Mouse (Mus musculus) cerebellum, postnatal 14 days (tissue): ENCODE results near the gene Spocd1.

ENCODE experiments used
- DNase-seq, 2 experiments: peaks; one replicate each; pipeline ENCODE4 v3.0.0; 2021; ENCODE audit warnings: mixed read lengths in 2 of 2

Gene Spocd1

DNA sequence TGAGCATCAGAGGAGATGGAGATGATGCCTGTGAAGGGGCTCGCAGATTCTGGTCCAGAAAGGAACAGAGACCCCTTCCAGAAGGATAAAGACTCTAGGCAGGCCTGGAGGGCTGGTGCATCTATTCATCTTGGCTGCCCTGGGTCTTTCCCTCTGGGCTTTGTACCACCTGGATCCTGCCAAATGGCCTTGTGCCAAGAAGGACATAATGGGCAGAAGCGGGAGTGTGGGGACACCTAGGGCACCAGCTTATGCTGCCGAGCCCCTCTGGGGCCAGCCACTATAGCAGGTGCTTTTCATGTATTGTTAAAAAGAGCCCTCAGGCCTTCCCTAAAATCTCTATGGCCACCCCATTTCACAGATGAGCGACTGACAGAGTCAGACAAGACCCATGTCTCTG, 49.2 kb downstream of the Spocd1 start:
- peak; percentile 70 to 80 for DNase-seq

- DNase-seq = no peak
These were observed 49.9 kb downstream of the Spocd1 start for GRCm38 (mm10) chr4:129978930-129979329.

GRCm38 (mm10) chr4:129981657-129982056, 52.6 kb downstream of the Spocd1 start:
- DNase-seq = no peak

- DNase-seq = no peak
These were observed 54.0 kb downstream of the Spocd1 start for GRCm38 (mm10) chr4:129983046-129983445.

DNA sequence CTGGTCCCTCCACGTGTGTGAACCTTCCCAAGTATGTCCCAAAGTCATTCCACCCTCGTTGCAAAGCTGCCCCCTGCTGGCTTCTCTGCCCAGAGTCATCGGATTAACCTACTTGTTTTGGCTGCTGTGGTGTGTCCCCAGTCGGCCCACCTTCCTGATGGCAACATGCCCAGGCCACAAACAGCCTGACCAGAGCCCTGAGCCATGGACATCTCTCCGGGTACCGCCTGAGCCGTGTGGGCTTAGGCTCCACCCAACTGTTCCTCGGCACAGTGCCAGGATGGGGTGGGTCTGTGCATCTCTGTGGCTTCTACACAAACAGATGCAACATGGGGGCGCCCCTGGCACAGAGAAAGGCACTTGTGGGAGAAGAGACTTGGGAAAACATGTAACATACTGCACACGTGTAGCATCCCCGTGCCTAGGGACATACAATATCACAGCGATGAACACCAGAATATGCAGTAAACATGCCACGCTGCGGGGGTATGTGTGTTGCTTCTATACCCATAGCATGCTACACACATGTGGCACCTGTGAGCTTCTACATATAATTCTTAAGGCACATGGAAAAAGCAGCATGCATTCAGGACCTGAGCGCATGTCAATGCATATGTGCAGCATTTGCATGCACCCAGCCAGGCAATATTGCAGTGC, 54.8 kb downstream of the Spocd1 start:
- DNase-seq = peak; percentile 90 to 93

- DNase-seq = peak; percentile 67 to 71
These were observed 55.5 kb downstream of the Spocd1 start, which contains the start of gene Adgrb2 for GRCm38 (mm10) chr4:129984421-129985061. Adgrb2 (plus strand) TSS chr4:129984870.

GRCm38 (mm10) chr4:129985161-129985670, 56.2 kb downstream of the Spocd1 start:
- DNase-seq = peak; percentile 62 to 74

- peak; percentile 93 to 96 for DNase-seq
These were observed 56.8 kb downstream of the Spocd1 start for GRCm38 (mm10) chr4:129985671-129986441.

DNA sequence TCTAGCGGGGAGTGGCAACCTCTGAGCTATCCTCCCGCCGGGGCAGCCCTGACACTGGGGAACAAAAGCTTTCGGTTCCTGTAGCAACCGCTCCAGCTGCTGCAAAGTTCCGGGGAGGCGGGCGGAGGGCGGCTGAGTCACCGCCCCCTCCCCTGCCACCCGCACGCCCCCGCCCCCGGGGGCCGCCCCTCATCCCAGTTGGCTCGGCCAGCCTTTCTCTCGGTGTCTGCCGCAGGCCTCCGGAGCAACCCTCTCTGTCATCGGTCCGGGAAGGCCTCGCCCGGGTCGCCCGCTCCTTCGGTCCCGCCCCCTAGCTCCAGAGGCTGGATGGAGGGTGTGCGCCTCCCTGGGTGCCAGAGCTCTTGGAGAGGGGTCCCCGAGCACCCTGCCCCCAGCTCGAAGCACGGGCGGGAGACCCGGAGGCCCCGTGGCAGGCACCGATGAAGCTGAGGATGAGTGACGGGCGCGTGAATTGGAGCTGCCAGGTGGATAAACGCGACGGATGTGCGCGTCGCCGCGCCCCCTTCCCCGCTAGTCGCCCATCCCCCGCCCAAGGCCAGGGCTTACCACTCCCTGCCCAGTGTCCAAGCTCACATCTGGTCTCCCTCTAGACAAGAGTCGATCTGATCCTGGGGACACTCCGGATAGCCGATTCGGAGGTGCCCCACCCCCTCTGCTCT, 58.9 kb downstream of the Spocd1 start:
- peak in 1 of 2 experiments; percentile 45 for DNase-seq

- DNase-seq = no peak
These were observed 60.9 kb downstream of the Spocd1 start for GRCm38 (mm10) chr4:129989925-129990324.

DNA sequence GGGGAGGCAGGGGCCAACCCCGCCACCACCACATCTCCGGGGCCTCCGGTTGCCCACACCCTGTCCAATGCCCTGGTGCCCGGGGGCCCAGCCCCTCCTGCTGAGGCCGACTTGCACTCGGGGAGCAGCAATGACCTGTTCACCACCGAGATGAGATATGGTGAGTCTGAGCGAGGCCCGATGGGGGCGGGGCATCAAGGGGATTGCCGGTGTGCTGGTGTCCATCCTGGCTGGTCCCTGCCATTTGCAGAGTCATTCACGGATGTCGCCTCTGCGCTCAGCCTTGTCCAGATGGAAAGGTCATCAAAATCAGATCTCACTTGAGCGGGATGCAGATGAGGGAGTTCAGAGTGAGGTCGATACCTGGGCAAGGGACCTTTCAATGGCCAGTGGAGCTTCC, 63.7 kb downstream of the Spocd1 start:
- DNase-seq = peak; percentile 50 to 57

GRCm38 (mm10) chr4:129993213-129993612, 64.2 kb downstream of the Spocd1 start:
- DNase-seq = peak; percentile 77 to 79

DNA sequence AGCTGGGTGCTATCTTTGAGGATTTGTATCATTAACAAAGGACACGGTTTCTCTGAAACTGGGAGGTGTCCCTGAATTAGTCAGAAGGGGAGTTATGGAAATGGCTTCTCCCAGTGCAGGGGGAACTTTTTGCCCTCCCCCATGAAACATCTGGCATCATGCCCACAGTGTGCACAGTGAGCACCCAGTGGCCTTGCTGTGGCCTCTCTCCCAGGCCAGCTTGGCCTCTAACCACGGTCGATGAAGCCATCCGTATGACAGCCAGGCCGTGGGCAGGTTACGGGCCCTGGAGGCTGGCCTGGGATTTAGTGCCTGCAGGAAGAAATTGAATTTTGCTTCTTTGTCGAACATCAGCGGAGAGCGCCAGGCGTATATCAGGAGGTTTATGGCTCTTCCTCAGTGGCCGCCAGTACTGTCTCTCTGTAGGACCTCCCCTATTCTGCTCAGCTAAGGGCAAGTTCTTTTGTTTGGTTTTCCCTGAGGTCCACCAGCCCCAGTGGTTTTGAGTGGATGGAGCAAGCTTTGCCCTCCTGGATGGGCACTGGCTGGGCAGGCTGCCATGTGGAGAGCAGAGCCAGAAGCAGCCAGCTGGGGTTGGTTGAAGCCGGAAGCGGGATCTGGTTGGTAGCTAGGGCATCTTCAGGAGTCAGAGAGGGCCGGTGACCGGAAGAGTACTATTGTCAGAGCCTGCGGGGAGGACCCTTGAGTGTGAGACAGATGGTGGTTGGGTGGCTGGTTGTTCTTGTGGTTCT, 65.1 kb downstream of the Spocd1 start:
- DNase-seq = peak; percentile 73 to 83

DNA sequence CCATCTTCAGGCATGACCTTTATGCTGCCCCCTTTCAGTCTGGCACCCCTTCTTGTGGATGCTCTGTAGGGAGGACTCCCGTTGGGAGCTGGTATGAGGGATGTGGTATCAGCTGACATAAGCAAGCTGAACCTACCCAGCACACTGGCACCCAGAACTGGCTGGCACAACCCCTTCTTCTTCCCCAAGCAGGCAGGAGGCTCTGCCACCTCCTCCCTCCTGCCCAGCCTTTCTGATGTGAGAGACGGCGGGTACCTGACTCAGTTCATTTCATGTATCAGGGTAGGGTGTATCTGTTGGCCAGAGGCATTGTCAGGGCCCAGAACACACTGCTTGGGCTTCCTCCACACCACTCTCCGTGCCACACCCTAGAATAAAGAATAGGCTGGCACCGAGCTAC, 65.7 kb downstream of the Spocd1 start:
- DNase-seq = no peak

DNA sequence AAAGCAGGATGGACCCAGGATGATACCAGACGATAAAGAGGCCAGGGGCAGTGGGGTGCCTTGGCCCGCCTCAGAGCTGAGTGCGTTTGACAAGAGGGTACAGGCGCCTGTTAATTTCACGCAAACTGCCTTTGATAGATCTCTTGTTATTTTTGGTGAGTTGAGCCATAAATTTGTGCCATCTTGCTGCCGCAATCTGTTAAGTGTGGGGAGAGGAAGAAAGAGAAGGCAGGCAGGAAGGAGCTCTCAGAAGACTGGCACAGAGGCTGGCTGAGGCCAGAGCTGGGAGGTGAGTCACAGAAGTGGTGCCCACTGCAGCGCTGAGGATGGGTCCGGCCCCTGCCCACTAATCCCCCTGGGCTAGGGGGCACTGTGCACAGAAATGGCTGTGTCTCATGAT, 66.2 kb downstream of the Spocd1 start:
- DNase-seq = peak in 1 of 2 experiments; percentile 43

DNA sequence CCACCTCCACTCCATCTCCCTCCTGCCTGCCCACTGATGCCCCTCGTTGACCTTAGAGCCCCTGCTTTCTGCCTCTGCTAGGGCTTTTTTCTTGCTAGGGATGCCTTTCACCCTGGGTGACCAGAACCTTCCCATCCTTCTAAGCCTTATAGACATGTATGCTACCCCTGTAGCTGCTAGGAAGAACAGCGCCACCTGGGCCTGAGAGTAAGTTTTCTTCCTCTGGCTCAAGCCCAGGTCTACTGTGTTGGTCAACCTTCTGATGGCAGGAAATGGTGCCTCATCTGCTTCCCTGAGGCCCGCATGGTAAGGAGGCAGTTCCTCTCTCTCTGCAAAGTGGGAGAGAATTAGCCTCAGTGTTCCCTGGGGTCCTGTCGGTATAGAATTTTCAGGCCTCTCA, 67.0 kb downstream of the Spocd1 start:
- DNase-seq = no peak

DNA sequence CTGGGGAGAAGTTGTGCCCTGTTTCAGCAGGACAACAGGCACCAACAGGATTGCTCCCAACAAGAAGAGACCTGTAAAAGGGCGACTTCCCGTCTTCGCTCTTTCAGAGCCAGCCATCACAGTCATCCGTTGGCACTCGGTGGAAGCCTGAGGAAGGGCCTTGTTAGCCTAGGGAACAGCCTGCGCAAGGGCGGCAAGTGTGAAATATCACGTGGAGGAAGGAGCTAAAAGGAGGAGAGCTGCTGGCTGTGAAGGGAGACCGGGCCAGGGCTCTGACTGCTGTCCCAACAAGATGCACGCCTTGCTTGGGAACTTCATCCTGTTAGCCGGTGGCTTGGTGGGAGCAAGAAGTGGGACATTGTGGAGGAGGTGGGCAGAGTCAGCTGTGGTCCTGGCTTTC, 69.1 kb downstream of the Spocd1 start:
- DNase-seq = no peak

- no peak for DNase-seq
These were observed 72.7 kb downstream of the Spocd1 start for GRCm38 (mm10) chr4:130001710-130002109.

GRCm38 (mm10) chr4:130002157-130002556, 73.1 kb downstream of the Spocd1 start:
- DNase-seq = peak in 1 of 2 experiments; percentile 68

DNA sequence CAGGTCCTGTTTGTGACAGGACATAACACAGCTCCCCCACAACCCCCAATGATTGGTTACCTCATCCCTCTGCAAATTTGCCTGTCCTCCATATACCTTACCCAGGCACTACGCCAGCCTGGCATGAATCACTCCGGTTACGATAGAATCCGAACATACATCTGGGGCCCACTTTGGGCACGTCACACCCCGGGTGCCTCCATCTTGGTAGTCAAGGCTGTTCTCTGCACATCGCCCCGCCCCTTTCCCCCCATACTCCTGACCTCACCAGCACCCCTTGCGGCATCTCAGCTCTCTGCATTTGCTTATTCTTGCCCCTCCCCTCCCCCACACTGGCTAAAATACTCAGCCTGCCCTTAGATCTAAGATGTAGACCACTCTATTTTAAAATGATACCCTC, 76.5 kb downstream of the Spocd1 start:
- peak in 1 of 2 experiments; percentile 78 for DNase-seq

- no peak for DNase-seq
These were observed 77.5 kb downstream of the Spocd1 start for GRCm38 (mm10) chr4:130006533-130006932.
